Mouse (Mus musculus) mature B cell (primary cell): Measurements from ENCODE around the gene Cdkn2b.

Experiments used
- in situ Hi-C: fragments of 300-500 bp; cut with MboI; formaldehyde crosslinking; loops from 2 replicates; pipeline ENCODE4 v1.14.3; 2019

Gene Cdkn2b

DNA sequence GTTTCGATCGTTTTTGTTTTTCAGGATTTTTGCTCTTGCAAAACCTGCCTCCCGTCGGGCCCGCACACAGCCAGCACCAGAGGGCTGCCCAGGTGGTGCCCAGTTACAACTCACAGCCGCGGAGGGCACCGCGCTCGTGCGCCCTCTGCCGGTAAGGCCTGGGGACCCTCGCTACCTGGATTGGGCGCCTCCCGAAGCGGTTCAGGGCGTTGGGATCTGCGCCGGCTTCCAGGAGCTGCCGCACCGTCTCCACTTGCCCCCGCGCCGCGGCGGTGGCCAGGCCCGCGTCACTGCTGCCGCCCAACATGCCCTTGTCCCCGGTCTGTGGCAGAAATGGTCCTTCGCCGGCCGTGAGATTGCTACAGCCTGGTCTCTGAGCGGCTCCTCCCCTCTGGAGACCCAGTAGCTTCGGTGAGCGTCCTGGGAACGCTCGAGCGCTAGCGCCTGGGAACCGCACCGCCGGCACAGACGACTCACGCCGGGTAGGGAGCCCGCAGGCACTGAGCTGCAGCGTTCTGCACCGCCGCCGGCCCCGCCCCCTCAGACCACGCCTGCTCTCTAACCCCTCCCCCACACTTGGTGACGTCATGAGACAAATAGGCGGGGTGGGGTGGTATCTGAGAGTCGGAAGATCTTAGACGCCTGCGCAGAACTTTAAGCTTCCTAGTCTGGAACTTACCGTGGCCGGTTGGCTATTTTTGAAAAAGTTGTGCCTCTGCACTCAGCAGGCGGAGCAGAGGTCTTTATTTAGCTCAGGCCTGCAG, at the start of gene Cdkn2b:
Gene Cdkn2b, minus strand, starts transcription at position 549 of the 764 bp plus-strand sequence.
- in situ Hi-C loops = loop anchor here (25.0 kb wide), 1 partner anchor 573 kb away; no protein-coding TSS in a partner anchor

DNA sequence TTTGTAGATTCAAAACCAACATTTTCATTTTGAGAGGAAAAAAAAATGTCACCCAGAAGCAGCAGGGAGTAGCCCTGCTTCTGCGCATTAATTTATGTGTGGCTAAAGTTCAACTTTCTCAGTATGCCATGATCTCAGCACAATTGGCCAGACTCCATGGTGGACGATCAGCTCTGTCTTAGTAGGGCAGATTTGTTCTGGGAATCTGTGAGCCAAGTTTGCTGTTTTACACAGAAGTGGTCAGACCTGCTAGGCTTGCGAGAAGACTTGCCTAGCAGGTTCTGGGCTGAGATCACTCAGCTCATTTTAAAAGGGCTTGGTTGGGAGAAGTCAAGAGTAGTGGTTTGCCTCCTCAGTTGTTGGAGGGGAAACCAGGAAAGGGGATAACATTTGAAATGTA, 49.5 kb upstream of the Cdkn2b start:
- in situ Hi-C loops = no loop called here

DNA sequence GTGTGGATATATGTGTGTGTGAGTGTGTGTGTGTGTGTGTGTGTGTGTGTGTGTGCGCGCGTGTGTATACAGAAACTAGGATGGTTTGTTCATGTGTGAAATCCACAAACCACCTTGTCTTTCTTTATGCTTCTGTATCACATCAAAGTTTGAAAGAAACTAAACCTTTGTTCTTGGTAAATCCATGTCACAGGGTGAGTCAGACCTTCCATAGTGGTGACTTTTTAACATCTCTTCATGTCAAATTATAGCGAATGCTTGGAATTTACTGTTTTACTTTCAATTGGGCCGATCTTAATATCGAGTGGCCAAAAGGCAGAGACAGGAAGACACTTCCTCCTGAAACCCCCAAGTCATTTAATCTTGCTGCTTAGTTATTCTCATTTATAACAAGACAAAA, 48.7 kb upstream of the Cdkn2b start:
- in situ Hi-C loops = no loop called here

DNA sequence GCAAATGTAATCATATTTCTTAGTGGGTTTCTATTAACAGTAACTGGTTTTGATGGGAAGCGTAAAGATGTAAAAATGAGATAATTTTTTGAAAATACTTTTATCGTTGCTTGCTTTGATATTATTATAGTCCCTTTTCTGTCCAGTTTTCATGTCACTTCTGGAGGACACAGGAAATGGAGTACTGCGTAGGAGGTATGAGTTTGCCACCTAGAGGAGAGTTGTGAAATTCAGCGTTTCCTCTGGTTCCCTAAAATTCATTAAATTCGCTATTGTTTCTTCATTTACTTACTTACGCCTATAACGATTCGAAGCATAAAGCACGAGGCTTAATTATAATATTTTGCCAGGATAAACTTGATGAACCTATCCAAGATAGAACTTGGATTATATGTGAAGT, 43.1 kb upstream of the Cdkn2b start:
- in situ Hi-C loops = no loop called here

DNA sequence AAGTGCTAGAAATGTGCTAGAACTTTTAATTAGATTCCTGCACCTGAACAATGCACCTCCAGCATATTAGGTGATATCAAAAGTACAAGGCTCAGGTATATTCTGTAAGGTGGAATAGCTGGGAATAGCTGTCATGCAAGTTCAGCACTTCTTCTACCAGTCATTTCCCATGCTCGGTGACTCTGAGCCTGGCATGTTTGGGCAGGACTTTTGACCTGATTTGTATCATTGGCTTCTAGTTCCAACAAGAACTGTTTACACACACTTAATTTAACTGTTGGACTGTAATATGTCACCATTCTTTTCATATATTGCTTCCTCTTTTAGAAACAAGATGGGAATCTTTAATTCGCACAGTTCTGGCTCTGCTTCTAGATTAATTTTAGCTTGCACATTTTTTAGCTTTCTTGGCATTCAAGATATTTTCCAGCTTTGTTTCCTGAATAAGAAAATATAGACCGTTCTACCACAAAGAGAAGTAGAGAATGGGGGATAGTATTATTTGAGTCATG, 42.3 kb upstream of the Cdkn2b start:
- in situ Hi-C loops = no loop called here

DNA sequence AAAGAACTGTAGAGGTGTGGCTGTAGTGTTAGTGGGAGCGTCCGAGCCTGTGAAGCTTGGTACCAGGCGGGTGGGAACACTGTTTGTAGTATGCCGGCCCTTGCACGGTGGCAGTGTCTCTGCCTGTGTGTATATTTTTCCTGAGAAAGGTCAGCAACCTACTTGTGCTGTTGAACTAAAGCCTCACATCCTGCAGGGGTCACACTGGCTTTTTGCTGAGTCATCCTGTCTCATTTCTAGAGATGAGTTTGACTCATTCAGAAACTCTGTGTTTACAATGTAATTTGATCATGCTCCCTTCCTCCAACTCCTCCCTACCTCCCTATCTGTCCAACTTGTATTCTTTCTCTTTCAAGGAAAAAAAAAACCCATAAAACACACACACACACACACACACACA, 40.6 kb upstream of the Cdkn2b start:
- in situ Hi-C loops = no loop called here

DNA sequence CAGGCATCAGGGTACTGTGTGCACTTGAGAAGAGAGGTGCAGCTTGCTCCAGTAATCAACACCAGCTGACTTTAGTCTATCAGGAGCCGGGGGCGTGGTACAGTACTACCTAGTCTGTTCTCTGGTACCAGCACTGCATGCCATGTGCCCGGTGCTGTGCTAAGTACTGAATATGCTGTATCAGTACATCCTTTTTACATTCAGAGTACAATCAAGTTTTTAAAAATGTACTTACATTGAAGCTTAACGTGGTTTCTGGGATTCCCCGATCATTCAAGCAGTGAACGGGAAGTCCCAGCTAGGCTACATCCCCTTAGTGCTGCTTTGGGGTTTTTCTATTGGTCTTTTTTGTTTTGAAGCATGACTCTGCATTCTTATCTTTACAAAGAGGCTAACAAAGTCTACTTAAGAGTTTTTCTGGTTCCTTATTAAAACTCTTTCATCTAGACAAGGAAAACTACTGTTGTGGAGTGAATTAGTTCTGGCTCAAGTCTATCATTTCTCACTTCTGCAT, 40.2 kb upstream of the Cdkn2b start:
- in situ Hi-C loops = no loop called here

DNA sequence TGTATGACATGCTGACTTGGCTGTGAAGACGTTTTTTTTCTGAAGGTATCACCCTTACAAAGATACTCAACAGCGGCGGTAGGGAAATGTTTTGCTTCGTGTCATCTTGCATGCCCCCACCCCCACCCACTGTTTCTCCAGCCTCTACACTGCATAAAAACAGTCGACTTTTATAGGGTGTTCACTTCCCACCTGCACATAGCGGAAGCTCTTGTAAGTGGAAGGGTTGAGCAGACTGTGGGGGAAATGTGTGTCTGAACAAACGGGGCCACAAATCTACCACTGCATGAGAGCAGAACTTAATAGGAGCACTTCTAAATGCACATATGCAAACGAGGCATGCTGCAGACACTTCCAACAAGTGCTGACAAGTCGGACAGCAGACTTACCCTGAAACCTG, 39.6 kb upstream of the Cdkn2b start:
- in situ Hi-C loops = no loop called here

DNA sequence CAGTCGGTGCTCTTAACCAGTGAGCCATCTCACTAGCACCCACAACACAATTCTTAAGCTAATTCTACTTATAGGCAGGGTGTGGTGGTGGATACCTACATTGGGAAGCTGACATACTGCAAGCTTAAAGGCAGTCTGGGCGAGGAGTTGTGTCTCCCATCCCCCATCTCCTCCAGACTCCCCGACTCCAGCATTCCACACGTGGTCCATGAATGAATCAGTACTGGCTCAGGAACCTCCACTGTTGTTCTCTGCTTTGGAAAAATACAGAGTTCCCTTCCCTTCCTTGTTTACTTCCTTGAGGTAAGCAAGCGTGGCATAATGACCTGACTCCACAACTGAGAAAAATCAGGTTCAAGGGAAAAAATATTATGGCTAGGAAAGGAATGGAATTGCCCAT, 38.0 kb upstream of the Cdkn2b start:
- in situ Hi-C loops = no loop called here

DNA sequence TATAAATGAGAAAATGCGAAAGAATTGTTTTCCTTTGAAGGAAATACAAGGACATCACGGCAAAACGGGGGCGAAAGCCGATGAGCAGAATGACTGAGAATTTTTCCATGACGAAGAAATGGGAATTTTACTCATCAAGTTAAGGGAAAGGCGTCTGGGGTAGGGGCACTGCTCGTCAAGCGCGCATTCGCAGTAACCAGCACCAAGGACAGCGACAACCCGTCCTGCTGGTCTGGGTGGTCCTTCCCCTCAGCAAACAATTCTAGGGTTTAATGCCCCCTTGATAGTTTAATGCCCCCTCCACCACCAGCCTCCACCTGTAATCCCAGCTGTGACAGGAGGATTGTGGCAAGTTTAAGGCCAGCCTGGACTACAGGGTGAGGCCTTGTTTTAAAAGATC, 2.6 kb upstream of the Cdkn2b start:
- in situ Hi-C loops = loop anchor here (25.0 kb wide), 1 partner anchor 576 kb away; no protein-coding TSS in a partner anchor

DNA sequence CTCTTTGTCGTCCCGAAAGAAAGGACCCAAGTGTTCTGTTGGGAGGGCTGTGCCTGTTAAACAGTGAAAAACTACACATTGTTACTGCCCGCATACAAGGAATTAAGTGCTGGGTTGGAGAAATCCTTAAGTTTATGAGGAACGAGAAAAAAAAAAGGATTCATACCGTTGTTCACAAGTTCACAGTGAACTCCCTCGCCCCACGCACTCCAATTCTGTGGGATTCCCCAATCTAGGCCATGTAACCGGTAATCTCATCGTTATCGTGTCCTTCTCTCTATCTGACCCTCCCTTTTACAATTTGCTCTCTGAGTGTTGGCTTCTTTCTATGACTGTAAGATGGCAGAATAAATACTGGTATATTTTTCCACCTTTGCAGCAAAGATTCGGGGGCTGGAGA, 843 bp downstream of the Cdkn2b start:
- in situ Hi-C loops = loop anchor here (25.0 kb wide), 1 partner anchor 573 kb away; no protein-coding TSS in a partner anchor

DNA sequence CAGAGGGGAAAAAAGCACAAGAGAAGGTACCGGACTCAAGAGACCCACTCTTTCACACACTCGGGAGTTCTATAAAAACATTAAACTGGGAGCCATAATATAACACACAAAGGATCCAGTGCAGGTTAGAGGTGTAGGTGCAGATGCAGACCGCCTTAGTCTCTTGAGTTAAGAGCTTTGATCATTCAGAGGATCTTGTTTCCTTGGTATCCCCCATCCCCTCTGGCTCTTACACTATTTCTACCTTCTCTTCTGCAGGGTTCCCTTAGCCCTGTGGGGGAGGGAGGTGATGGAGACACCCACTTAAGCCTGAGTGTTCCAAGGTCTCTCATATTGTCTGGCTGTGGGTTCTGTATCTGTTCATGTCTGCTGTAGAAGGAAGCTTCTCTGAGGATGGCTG, 2.8 kb downstream of the Cdkn2b start:
- in situ Hi-C loops = loop anchor here (25.0 kb wide), 1 partner anchor 571 kb away; no protein-coding TSS in a partner anchor

DNA sequence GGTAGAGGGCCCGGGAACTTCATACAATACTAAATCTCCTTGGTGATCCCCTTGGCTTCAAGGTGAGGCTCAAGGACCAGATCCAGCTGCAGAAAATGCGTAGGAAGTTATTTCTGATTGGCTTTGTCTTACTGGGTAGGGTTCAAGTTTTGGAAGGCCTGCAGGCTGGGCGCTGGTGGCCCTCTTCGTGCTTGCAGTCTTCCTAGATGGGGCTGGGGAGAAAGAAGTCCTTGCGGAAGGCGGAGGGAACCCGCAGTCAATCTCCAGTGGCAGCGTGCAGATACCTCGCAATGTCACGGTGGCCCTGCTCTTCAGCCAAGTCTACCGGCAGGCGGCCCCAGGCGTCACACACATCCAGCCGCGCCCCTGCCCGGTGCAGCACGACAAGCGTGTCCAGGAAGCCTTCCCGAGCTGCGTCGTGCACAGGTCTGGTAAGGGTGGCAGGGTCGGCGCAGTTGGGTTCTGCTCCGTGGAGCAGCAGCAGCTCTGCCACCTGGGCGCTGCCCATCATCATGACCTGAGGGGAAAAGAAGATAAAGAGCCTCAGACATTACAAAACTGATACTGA, 4.0 kb downstream of the Cdkn2b start:
- in situ Hi-C loops = loop anchor here (25.0 kb wide), 1 partner anchor 570 kb away; no protein-coding TSS in a partner anchor

DNA sequence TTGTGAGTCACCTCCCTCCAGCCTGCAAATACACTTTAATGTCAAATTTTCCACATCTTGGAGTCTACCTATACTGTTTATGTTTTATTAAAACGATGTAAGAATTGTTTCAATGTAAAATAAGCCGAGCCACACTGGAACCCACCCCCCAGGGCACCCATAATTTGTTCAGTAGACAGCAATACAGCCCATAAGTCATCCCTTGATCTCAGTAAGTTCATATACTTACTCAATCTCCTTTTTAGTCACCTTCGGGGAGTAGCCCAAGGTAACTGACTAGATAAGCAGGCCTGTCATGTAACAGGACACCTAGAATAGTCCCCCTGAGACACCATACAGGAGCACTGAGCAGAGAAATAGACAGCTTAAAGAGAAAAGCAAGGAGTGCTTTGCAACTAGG, 5.1 kb downstream of the Cdkn2b start:
- in situ Hi-C loops = loop anchor here (25.0 kb wide), 1 partner anchor 568 kb away; no protein-coding TSS in a partner anchor

DNA sequence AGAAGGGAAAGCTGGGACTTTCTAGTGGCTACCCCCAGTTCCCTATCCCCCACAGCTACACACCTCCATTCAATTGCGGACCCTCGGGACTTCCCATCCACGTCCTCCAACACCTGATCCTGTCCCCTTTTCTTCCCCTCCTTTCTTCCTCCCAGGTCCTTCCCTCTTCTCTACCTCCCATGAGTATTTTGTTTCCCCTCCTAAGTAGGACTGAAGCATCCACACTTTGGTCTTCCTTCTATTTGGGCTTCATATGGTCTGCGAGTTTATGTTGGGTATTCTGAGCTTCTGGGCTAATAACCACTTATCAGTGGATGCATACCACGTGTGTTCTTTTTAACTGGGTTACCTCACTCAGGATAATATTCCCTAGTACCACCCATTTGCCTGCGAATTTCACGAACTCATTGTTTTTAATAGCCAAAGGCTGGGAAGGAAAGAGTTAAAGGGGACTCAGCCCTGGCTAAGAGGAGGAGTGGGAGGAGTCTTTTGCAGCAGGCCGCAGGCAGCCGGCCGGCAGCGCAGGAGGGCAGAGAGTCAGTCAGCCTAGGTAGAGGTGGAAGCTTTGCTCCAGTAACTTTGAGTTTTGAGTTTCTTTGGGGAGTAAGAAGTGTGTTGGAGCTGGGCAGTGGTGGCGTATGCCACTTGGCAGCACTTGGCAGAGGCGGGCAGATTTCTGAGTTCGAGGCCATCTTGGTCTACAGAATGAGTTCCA, 7.4 kb downstream of the Cdkn2b start:
- in situ Hi-C loops = loop anchor here (25.0 kb wide), 1 partner anchor 566 kb away; no protein-coding TSS in a partner anchor

DNA sequence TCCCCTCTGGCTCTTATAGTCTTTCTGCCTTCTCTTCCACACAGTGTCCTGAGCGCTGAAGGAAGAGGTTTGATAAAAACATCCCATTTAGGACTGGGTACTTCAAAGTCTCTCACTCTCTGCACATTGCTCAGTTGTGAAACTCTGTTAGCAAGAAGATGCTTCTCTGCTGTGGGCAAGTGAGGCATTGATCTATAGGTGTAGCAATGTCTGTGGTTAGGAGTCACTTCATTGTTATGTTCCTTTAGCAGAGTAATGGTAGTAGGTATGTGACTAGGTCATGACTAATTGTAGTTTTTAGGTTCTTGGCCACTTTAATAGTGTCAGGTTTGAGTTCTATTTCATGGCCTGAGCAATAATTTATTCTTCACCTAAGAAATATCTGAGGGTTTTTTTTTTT, 8.7 kb downstream of the Cdkn2b start:
- in situ Hi-C loops = loop anchor here (25.0 kb wide), 1 partner anchor 565 kb away; no protein-coding TSS in a partner anchor

DNA sequence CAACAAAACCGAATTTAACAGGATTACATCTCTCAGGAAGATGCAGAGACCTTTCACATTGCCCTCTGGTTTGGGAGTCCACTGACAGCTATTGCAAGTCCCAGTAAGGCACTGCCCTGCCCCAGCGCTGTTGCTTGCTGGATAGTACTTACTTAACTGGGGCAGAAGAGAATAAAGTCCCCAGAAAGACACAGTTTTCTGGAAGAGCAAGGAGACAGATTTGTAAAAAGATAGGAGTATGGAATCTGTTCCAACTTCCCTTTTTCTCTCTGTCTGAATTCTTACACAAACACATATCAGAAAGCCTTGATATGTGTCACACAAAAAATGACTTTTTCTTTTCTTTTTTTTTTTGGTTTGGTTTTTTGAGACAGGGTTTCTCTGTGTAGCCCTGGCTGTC, 11.1 kb downstream of the Cdkn2b start:
- in situ Hi-C loops = loop anchor here (25.0 kb wide), 3 partner anchors 137 to 562 kb away; partner anchors contain the start of gene Ifna1

DNA sequence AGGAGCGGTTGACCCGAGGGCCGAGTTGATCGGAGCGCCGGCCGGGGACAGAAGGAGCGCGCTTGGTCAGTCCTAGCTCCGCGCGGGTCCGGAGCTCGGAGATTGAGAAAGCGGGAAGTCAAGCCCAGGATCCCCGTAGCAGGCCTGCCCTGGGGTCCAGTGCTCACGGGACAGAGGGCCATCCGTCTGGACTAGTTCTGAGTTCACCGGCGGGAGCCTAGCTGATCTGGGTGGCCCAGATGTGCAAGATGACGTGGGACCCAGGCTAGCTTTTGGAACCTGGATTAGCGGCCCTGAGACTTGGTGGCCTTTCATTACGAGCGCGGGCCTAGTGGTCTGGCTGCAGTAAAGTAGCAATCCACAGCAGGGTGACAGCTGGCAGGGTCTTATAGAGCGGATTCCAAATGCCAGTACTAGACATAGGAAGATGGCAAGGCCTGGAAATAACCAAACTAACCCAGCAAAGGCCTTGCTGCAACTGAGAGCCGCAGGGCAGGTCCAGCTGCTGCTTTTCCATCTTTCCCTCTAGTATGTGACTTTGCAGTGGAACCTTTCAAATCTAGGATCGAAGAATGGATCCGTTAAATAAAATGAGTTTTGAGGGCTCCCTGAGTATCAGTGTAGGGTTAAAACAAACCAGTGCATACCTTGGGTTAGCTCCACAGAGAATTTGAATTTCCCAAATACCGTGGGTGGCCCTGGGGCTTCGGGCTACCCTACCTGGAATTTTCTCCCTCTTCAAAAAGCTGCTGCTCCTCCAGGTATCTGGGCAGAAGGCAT, 15.2 kb downstream of the Cdkn2b start:
- in situ Hi-C loops = loop anchor here (25.0 kb wide), 2 partner anchors 133 to 433 kb away; partner anchors contain the start of gene Ifna1

DNA sequence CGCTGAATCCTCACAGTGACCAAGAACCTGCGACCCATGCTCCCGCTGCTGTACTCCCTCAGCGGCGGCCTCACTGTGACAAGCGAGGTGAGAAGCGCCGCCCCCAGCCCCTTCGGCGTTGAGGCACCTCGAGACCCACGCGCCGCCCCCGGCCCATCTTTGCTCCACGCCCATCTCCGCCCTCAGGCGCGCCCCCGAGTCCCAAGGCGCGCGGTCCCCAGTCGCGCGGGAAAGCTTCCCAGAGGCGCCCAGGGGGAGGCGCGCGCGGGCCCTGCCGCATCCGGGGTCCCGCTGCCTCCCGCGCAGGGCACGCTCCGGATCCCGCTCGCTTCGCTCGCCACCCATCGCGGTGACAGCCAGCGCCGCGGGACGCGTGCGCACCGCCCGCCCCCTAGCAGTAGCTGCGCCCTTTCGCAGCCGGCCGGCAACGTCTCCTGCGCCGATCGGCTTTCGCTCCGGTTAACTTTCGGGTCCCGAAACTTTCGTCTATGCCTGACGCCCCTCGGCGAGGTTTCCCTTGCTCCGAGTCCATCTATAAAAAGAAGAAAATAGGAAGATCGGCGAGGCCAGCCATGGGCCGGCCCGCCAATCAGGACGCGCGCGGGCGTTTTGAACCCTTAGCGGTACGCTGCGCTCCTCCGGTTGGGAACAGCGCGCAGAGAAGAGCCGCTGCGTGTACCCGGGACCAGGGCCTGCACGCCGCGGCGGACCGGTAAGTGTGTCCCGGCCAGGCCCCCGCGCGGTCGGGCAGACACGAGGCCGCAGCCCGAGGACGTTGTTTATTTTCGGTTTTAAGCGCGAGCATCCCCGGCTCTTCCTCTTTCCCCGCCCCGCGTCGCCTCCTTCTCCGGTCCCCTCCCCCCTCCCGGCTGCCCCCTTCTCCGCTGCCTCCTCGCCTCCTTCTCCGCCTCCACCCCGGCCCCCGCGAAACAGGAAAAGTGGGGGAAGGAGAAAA, 16.1 kb downstream of the Cdkn2b start, which contains the start of gene Cdkn2a:
Gene Cdkn2a, minus strand, starts transcription at position 168 of the 955 bp plus-strand sequence.
- in situ Hi-C loops = loop anchor here (25.0 kb wide), 2 partner anchors 132 to 432 kb away; partner anchors contain the start of gene Ifna1

DNA sequence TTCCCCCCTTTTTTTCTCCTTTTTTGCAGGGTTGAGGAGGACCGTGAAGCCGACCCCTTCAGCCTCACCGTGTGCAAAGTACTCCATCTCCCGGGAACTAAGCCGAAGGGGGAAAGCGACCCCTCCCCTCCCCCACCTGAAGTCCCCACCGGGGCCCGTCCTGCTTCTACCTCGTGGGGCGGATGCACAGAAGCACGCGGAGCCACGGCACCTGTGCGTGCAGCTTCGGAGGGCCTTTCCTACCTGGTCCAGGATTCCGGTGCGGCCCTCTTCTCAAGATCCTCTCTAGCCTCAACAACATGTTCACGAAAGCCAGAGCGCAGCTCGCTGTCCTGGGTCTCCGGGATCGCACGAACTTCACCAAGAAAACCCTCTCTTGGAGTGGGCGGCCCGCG, 16.8 kb downstream of the Cdkn2b start:
- in situ Hi-C loops = loop anchor here (25.0 kb wide), 2 partner anchors 132 to 432 kb away; partner anchors contain the start of gene Ifna1
